Comparison of ENCODE assay signal across 10 mouse cellular contexts in the genomic region with DNA sequence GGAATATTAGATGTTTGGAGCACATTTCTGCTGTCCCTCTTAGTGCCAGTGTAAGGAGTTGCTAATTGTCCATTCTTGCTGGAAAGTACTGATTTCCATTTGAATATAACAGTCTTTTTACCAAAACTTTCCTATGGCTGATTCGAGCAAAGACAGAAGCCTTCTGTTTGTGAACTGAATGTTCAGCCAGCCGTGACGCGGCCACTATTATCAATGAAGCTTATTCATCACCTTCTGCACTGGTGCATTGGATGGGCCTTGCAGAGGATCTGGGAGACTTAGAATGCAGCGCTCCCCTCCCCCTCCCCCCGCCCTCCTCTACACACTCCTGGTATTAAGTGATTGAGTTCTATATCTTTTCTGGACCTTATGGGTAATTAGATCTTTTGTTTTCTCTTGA. TPM values are rescaled to one million over a fixed set of nuclear protein-coding genes. Genes with fewer than 3 reads are reported as not detected.
DNase-seq lines count a peak whose midpoint lies in the region; ATAC-seq lines count a peak whose summit lies in the region.
"Had no signal": no experiment of that assay in that cellular context is flagged by ENCODE, and none has a peak within 500 bp of the region (broad histone marks: within the 10 kb centered on the region; RNA-seq: fewer than 3 reads in every experiment).

No protein-coding gene starts in this region.

- peak overlapping the region; percentile 74 for H3K27ac ChIP-seq in forebrain, embryonic 13.5 days
- H3K27ac ChIP-seq in neural tube, embryonic 11.5 days (ENCODE audit: low read depth, low read length), result 0 out of 2 replicates have a peak overlapping the region, but pooled peaks have one; percentile 53
- H3K27ac ChIP-seq: macrophage had no signal

- peaks cover 46% of the 10 kb centered on the region for H3K4me1 ChIP-seq in forebrain, embryonic 13.5 days
- H3K4me1 ChIP-seq in neural tube, embryonic 11.5 days (ENCODE audit: control insufficient read depth, insufficient read depth, low read length), result peaks cover 20% of the 10 kb centered on the region

- peak; percentile 85 for ATAC-seq in forebrain, embryonic 13.5 days
- peak; percentile 68 for ATAC-seq in neural tube, embryonic 11.5 days (ENCODE audit: insufficient read depth, low FRiP score, low TSS enrichment)
- no peak for ATAC-seq in monocyte, adult 5-6 weeks (replicated peaks; ENCODE audit: insufficient number of reproducible peaks, low FRiP score, low TSS enrichment, poor library complexity, severe bottlenecking)

- peak; percentile 81 for DNase-seq in embryo, embryonic 10 days (ENCODE audit: low spot score)
- DNase-seq in layer of hippocampus, adult 9-11 months, result peak; percentile 89
- peak; percentile 73 for DNase-seq in neural tube, embryonic 11.5 days (ENCODE audit: low spot score)
- no peak for DNase-seq in urinary bladder, adult 2 months (ENCODE audit: low spot score)
- no peak for DNase-seq in thymus, postnatal 10 days (ENCODE audit: low spot score in 2 of 2)
- no peak for DNase-seq in urinary bladder, postnatal 36 days (ENCODE audit: low spot score in 2 of 2)

- H3K27me3 ChIP-seq in forebrain, embryonic 13.5 days, result no peaks in the 10 kb centered on the region
- no peaks in the 10 kb centered on the region for H3K27me3 ChIP-seq in neural tube, embryonic 11.5 days (ENCODE audit: control insufficient read depth, insufficient read depth, low read length)

- H3K4me3 ChIP-seq in forebrain, embryonic 13.5 days, result no peak overlapping the region
- no peak overlapping the region for H3K4me3 ChIP-seq in neural tube, embryonic 11.5 days (ENCODE audit: low read depth, low read length)

- no peak overlapping the region for H3K9ac ChIP-seq in forebrain, embryonic 13.5 days
- H3K9ac ChIP-seq in neural tube, embryonic 11.5 days (ENCODE audit: low read length), result no peak overlapping the region

- 5% methylated on average over 6 of the region's 6 CpGs for WGBS in forebrain, embryonic 13.5 days
- 36% methylated on average over 6 of the region's 6 CpGs for WGBS in neural tube, embryonic 11.5 days

- H3K36me3 ChIP-seq in forebrain, embryonic 13.5 days (ENCODE audit: poor library complexity, severe bottlenecking), result no peaks in the 10 kb centered on the region
- H3K36me3 ChIP-seq in neural tube, embryonic 11.5 days (ENCODE audit: control insufficient read depth, insufficient read depth, low read length), result no peaks in the 10 kb centered on the region

- no peaks in the 10 kb centered on the region for H3K9me3 ChIP-seq in forebrain, embryonic 13.5 days (replicated peaks)
- H3K9me3 ChIP-seq in neural tube, embryonic 11.5 days (ENCODE audit: control insufficient read depth, low read length), result no peaks in the 10 kb centered on the region

- no peak overlapping the region; the same call in 1 of the 2 replicates for H3K4me2 ChIP-seq in forebrain, embryonic 13.5 days
- no peak overlapping the region for H3K4me2 ChIP-seq in neural tube, embryonic 11.5 days (ENCODE audit: low read depth)

RNA-seq across cellular contexts. Expression of gene Igsf11, which starts 48.8 kb away (rescaled TPM):
- 3.6 and 4.6 TPM in 2 replicates for polyA plus RNA-seq in forebrain, embryonic 13.5 days (2015; fragmentation: Nextera tagmentation; extraction: Ambion mirVana)
- polyA plus RNA-seq in neural tube, embryonic 11.5 days (2014; fragmentation: Nextera tagmentation; extraction: Ambion mirVana), result 5.4 and 5.7 TPM in 2 replicates
- polyA plus RNA-seq in urinary bladder, adult 2 months (2012; rRNA removed), result 0.89 and 1.0 TPM in 2 replicates
- total RNA-seq in monocyte, adult 5-6 weeks (2017), result not detected in 3 replicates
- total RNA-seq: MEL had no signal

Comparison
In these comparisons a context has a peak if more than half of its experiments do, and no peak if none do; other contexts are left out.
1. DNase-seq: peak in embryo, embryonic 10 days (single experiment), layer of hippocampus, adult 9-11 months (single experiment) and neural tube, embryonic 11.5 days (single experiment); none in urinary bladder, adult 2 months (single experiment), thymus, postnatal 10 days (0 of 2) and urinary bladder, postnatal 36 days (0 of 2).